Comparison of ENCODE assay signal across 15 mouse cellular contexts in genomic region chr4:127809006-127809405, GRCm38 (mm10).
A peak's percentile ranks its signal among the peaks of the same experiment; 100 is the strongest.
DNase-seq lines count a peak whose midpoint lies in the region; ATAC-seq lines count a peak whose summit lies in the region.
"Had no signal": no experiment of that assay in that cellular context is flagged by ENCODE, and none has a peak within 500 bp of the region (broad histone marks: within the 10 kb centered on the region; RNA-seq: fewer than 3 reads in every experiment).

No protein-coding gene starts in this region.

- H3K27ac ChIP-seq in hindbrain, embryonic 11.5 days (ENCODE audit: low read depth, low read length) = no peak overlapping the region
- H3K27ac ChIP-seq in hindbrain, embryonic 13.5 days = no peak overlapping the region
- H3K27ac ChIP-seq: heart, embryonic 13.5 days; hindbrain, embryonic 10.5 days; limb, embryonic 12.5 days had no signal

- H3K9me3 ChIP-seq in hindbrain, embryonic 11.5 days (ENCODE audit: control insufficient read depth, low read length) = no peaks in the 10 kb centered on the region
- H3K9me3 ChIP-seq in hindbrain, embryonic 13.5 days = no peaks in the 10 kb centered on the region
- H3K9me3 ChIP-seq in megakaryocyte, embryonic 14.5 days = peaks cover 53% of the 10 kb centered on the region
- H3K9me3 ChIP-seq: limb, embryonic 12.5 days had no signal

- 79% methylated on average over 6 of the region's 6 CpGs for WGBS in hindbrain, embryonic 11.5 days
- WGBS in hindbrain, embryonic 13.5 days = 67% methylated on average over 6 of the region's 6 CpGs

- no peak overlapping the region for H3K4me2 ChIP-seq in hindbrain, embryonic 11.5 days (replicated peaks; ENCODE audit: low read depth, low read length)
- no peak overlapping the region for H3K4me2 ChIP-seq in hindbrain, embryonic 13.5 days
- H3K4me2 ChIP-seq: heart, embryonic 13.5 days; limb, embryonic 12.5 days had no signal

- peak; percentile 10 for DNase-seq in hindbrain, embryonic 11.5 days (ENCODE audit: low spot score)
- peak; percentile 24 for DNase-seq in adrenal gland, postnatal 25 days
- DNase-seq in thymus, postnatal 14 days = no peak
- DNase-seq in right cerebral cortex, adult 18-20 months = no peak
- DNase-seq: gastrocnemius, postnatal 36 days; kidney, adult 8-10 months; lung, postnatal 36 days; spleen, adult 18-20 months had no signal

- no peaks in the 10 kb centered on the region for H3K27me3 ChIP-seq in hindbrain, embryonic 11.5 days (ENCODE audit: control insufficient read depth, insufficient read depth, low read length)
- 0 out of 2 replicates have a peak, but pooled peaks cover 3% of the 10 kb centered on the region for H3K27me3 ChIP-seq in hindbrain, embryonic 13.5 days
- H3K27me3 ChIP-seq in megakaryocyte, embryonic 14.5 days (replicated peaks) = no peaks in the 10 kb centered on the region
- H3K27me3 ChIP-seq: heart, embryonic 13.5 days; limb, embryonic 12.5 days had no signal

- no peak for ATAC-seq in hindbrain, embryonic 11.5 days (ENCODE audit: low FRiP score)
- no peak for ATAC-seq in hindbrain, embryonic 13.5 days (ENCODE audit: low FRiP score)
- no peak for ATAC-seq in megakaryocyte, adult 5-6 weeks (ENCODE audit: poor library complexity, severe bottlenecking)
- ATAC-seq: midbrain, embryonic 16.5 days had no signal

- H3K4me1 ChIP-seq in hindbrain, embryonic 11.5 days (replicated peaks; ENCODE audit: control insufficient read depth, insufficient read depth, low read length) = no peaks in the 10 kb centered on the region
- H3K4me1 ChIP-seq in hindbrain, embryonic 13.5 days (replicated peaks) = no peaks in the 10 kb centered on the region
- no peaks in the 10 kb centered on the region for H3K4me1 ChIP-seq in megakaryocyte, embryonic 14.5 days
- H3K4me1 ChIP-seq: heart, embryonic 13.5 days; hindbrain, embryonic 10.5 days; limb, embryonic 12.5 days had no signal

- H3K4me3 ChIP-seq in hindbrain, embryonic 11.5 days (ENCODE audit: low read depth, low read length) = no peak overlapping the region
- H3K4me3 ChIP-seq in hindbrain, embryonic 13.5 days = no peak overlapping the region
- H3K4me3 ChIP-seq in megakaryocyte, embryonic 14.5 days (replicated peaks) = peak overlapping the region; percentile 29
- H3K4me3 ChIP-seq: heart, embryonic 13.5 days; hindbrain, embryonic 10.5 days; limb, embryonic 12.5 days had no signal

- H3K9ac ChIP-seq in hindbrain, embryonic 11.5 days (ENCODE audit: low read depth, low read length) = no peak overlapping the region
- no peak overlapping the region for H3K9ac ChIP-seq in hindbrain, embryonic 13.5 days
- H3K9ac ChIP-seq: heart, embryonic 13.5 days; limb, embryonic 12.5 days had no signal

- H3K36me3 ChIP-seq in hindbrain, embryonic 11.5 days (ENCODE audit: control insufficient read depth, insufficient read depth, low read length) = no peaks in the 10 kb centered on the region
- no peaks in the 10 kb centered on the region for H3K36me3 ChIP-seq in hindbrain, embryonic 13.5 days
- H3K36me3 ChIP-seq in megakaryocyte, embryonic 14.5 days (replicated peaks; ENCODE audit: low read length) = no peaks in the 10 kb centered on the region
- H3K36me3 ChIP-seq: heart, embryonic 13.5 days; hindbrain, embryonic 10.5 days; limb, embryonic 12.5 days had no signal

Comparison
In these comparisons a context has a peak if more than half of its experiments do, and no peak if none do; other contexts are left out.
1. DNase-seq: peak in hindbrain, embryonic 11.5 days (single experiment) and adrenal gland, postnatal 25 days (single experiment); none in thymus, postnatal 14 days (single experiment) and right cerebral cortex, adult 18-20 months (single experiment).